Mouse (Mus musculus): ENCODE measurements at regions not wholly inside any gene's neighbourhood (a gene's known extent, or its start where the extent isn't known, plus 50 kb on each side); places are given as distances from the start of the nearest gene placed in this dataset.

GRCm38 (mm10) chr5:73927534-73927933 is 140.7 kb downstream of the Usp46 start:
- H3K9ac ChIP-seq (ENCODE audit: low read depth, low read length), result no peak overlapping the region
- no peak overlapping the region for H3K4me3 ChIP-seq
- DNase-seq, result no peak
- H3K4me1 ChIP-seq (ENCODE audit: control insufficient read depth, insufficient read depth, low read length), result no peaks in the 10 kb centered on the region
- H3K79me2 ChIP-seq (replicated peaks; ENCODE audit: control insufficient read depth, insufficient read depth, low read length), result no peaks in the 10 kb centered on the region
- intact Hi-C loops (cut with DNase I), result no loop called here
- no peaks in the 10 kb centered on the region for H3K27me3 ChIP-seq (ENCODE audit: control insufficient read depth, insufficient read depth, low read length)
- no peaks in the 10 kb centered on the region for H3K36me3 ChIP-seq (ENCODE audit: control insufficient read depth, insufficient read depth, low read length)
- no peak for TF ChIP-seq CTCF (IDR thresholded peaks at IDR 0.05)
- no peak for TF ChIP-seq POLR2A (IDR thresholded peaks at IDR 0.05; ENCODE audit: insufficient read depth, low read depth, low read length)
- TF ChIP-seq EP300 (IDR thresholded peaks at IDR 0.05; ENCODE audit: insufficient read depth, low read depth, low read length), result no peak
- H3K27ac ChIP-seq, result no peak overlapping the region
- 32% methylated on average over 9 of the region's 9 CpGs for WGBS

- Histone ChIP-seq H3K79me2 (replicated peaks; ENCODE audit: control insufficient read depth, insufficient read depth, low read length) (no peaks in the 10 kb centered on the region), H3K27ac (no peak overlapping the region), H3K27me3 (ENCODE audit: control insufficient read depth, insufficient read depth, low read length) (no peaks in the 10 kb centered on the region), H3K36me3 (ENCODE audit: control insufficient read depth, insufficient read depth, low read length) (no peaks in the 10 kb centered on the region), H3K9ac (ENCODE audit: low read depth, low read length) (no peak overlapping the region), H3K4me3 (no peak overlapping the region), H3K4me1 (ENCODE audit: control insufficient read depth, insufficient read depth, low read length) (no peaks in the 10 kb centered on the region)
- WGBS, result 81% methylated on average over 10 of the region's 10 CpGs
- TF ChIP-seq CTCF (IDR thresholded peaks at IDR 0.05) (no peak), POLR2A (IDR thresholded peaks at IDR 0.05; ENCODE audit: insufficient read depth, low read depth, low read length) (no peak)
- intact Hi-C loops (cut with DNase I), result no loop called here
- no peak for DNase-seq
These were observed 139.5 kb downstream of the Usp46 start for GRCm38 (mm10) chr5:73928691-73929090.

- no peak for TF ChIP-seq EP300 (IDR thresholded peaks at IDR 0.05; ENCODE audit: insufficient read depth, low read depth, low read length)
- TF ChIP-seq CTCF (IDR thresholded peaks at IDR 0.05), result no peak
- no peak for TF ChIP-seq POLR2A (IDR thresholded peaks at IDR 0.05; ENCODE audit: insufficient read depth, low read depth, low read length)
- H3K4me1 ChIP-seq (ENCODE audit: control insufficient read depth, insufficient read depth, low read length), result no peaks in the 10 kb centered on the region
- H3K4me3 ChIP-seq, result no peak overlapping the region
- no peaks in the 10 kb centered on the region for H3K79me2 ChIP-seq (replicated peaks; ENCODE audit: control insufficient read depth, insufficient read depth, low read length)
- no peak for DNase-seq
- intact Hi-C loops (cut with DNase I), result loop anchor here (10.0 kb wide), 1 partner anchor 145 kb away; no protein-coding TSS in a partner anchor
- no peaks in the 10 kb centered on the region for H3K36me3 ChIP-seq (ENCODE audit: control insufficient read depth, insufficient read depth, low read length)
- H3K9ac ChIP-seq (ENCODE audit: low read depth, low read length), result no peak overlapping the region
- H3K27ac ChIP-seq, result no peak overlapping the region
- WGBS, result 69% methylated on average over 5 of the region's 5 CpGs
- H3K27me3 ChIP-seq (ENCODE audit: control insufficient read depth, insufficient read depth, low read length), result no peaks in the 10 kb centered on the region
These were observed 138.0 kb downstream of the Usp46 start for GRCm38 (mm10) chr5:73930205-73930604.

GRCm38 (mm10) chr5:73937799-73938198 is 130.4 kb downstream of the Usp46 start:
- Histone ChIP-seq H3K4me1 (ENCODE audit: control insufficient read depth, insufficient read depth, low read length) (no peaks in the 10 kb centered on the region), H3K9ac (ENCODE audit: low read depth, low read length) (no peak overlapping the region), H3K27me3 (ENCODE audit: control insufficient read depth, insufficient read depth, low read length) (no peaks in the 10 kb centered on the region), H3K27ac (no peak overlapping the region), H3K4me3 (no peak overlapping the region), H3K79me2 (replicated peaks; ENCODE audit: control insufficient read depth, insufficient read depth, low read length) (no peaks in the 10 kb centered on the region), H3K36me3 (ENCODE audit: control insufficient read depth, insufficient read depth, low read length) (no peaks in the 10 kb centered on the region)
- intact Hi-C loops (cut with DNase I), result loop anchor here (1.0 to 10.0 kb wide), 2 partner anchors 137 to 340 kb away; no protein-coding TSS in a partner anchor
- whole genome bisulfite sequencing, result 45% methylated on average over 2 of the region's 2 CpGs
- peak; percentile 8 to 36 for DNase-seq
- TF ChIP-seq POLR2A (IDR thresholded peaks at IDR 0.05; ENCODE audit: insufficient read depth, low read depth, low read length) (no peak), CTCF (IDR thresholded peaks at IDR 0.05) (peak; percentile 80), EP300 (IDR thresholded peaks at IDR 0.05; ENCODE audit: insufficient read depth, low read depth, low read length) (0 out of 2 replicates have a peak, but pooled peaks have one; percentile 35)

GRCm38 (mm10) chr5:73938450-73938849 is 129.8 kb downstream of the Usp46 start:
- Histone ChIP-seq H3K9ac (ENCODE audit: low read depth, low read length) (no peak overlapping the region), H3K27ac (no peak overlapping the region), H3K79me2 (replicated peaks; ENCODE audit: control insufficient read depth, insufficient read depth, low read length) (no peaks in the 10 kb centered on the region), H3K4me1 (ENCODE audit: control insufficient read depth, insufficient read depth, low read length) (no peaks in the 10 kb centered on the region), H3K4me3 (no peak overlapping the region), H3K27me3 (ENCODE audit: control insufficient read depth, insufficient read depth, low read length) (no peaks in the 10 kb centered on the region), H3K36me3 (ENCODE audit: control insufficient read depth, insufficient read depth, low read length) (no peaks in the 10 kb centered on the region)
- 48% methylated on average over 4 of the region's 4 CpGs for WGBS
- no peak for DNase-seq
- TF ChIP-seq POLR2A (IDR thresholded peaks at IDR 0.05; ENCODE audit: insufficient read depth, low read depth, low read length) (no peak), CTCF (IDR thresholded peaks at IDR 0.05) (peak; percentile 49)
- intact Hi-C loops (cut with DNase I), result loop anchor here (1.0 to 10.0 kb wide), 2 partner anchors 136 to 339 kb away; no protein-coding TSS in a partner anchor

- TF ChIP-seq CTCF (IDR thresholded peaks at IDR 0.05) (no peak), POLR2A (IDR thresholded peaks at IDR 0.05; ENCODE audit: insufficient read depth, low read depth, low read length) (no peak), EP300 (IDR thresholded peaks at IDR 0.05; ENCODE audit: insufficient read depth, low read depth, low read length) (no peak)
- no peak overlapping the region for H3K4me3 ChIP-seq
- no peak overlapping the region for H3K9ac ChIP-seq (ENCODE audit: low read depth, low read length)
- no peaks in the 10 kb centered on the region for H3K4me1 ChIP-seq (ENCODE audit: control insufficient read depth, insufficient read depth, low read length)
- intact Hi-C loops (cut with DNase I), result no loop called here
- no peak for DNase-seq
- no peak overlapping the region for H3K27ac ChIP-seq
- 73% methylated on average over 3 of the region's 3 CpGs for WGBS
- no peaks in the 10 kb centered on the region for H3K36me3 ChIP-seq (ENCODE audit: control insufficient read depth, insufficient read depth, low read length)
- no peaks in the 10 kb centered on the region for H3K79me2 ChIP-seq (replicated peaks; ENCODE audit: control insufficient read depth, insufficient read depth, low read length)
- H3K27me3 ChIP-seq (ENCODE audit: control insufficient read depth, insufficient read depth, low read length), result no peaks in the 10 kb centered on the region
These were observed 125.3 kb downstream of the Usp46 start for GRCm38 (mm10) chr5:73942950-73943349.

Measured in heart, adult 2 months (tissue).